15 mouse cellular contexts compared by ENCODE assay signal in genomic region chr5:23408106-23408505, GRCm38 (mm10). TPM values are rescaled to one million over a fixed set of nuclear protein-coding genes. Genes with fewer than 3 reads are reported as not detected.
DNase-seq lines count a peak whose midpoint lies in the region; ATAC-seq lines count a peak whose summit lies in the region.
"Had no signal": no experiment of that assay in that cellular context is flagged by ENCODE, and none has a peak within 500 bp of the region (broad histone marks: within the 10 kb centered on the region; RNA-seq: fewer than 3 reads in every experiment).

No protein-coding gene starts in this region.

- H3K27me3 ChIP-seq in limb, embryonic 15.5 days: no peaks in the 10 kb centered on the region
- no peaks in the 10 kb centered on the region for H3K27me3 ChIP-seq in limb, embryonic 10.5 days (ENCODE audit: low read depth, poor library complexity, severe bottlenecking)
- H3K27me3 ChIP-seq: lung, embryonic 15.5 days; midbrain, embryonic 12.5 days; neural tube, embryonic 12.5 days; Patski had no signal

- DNase-seq in gastrocnemius, adult 18-20 months (ENCODE audit: low spot score): peak; percentile 71
- DNase-seq in gastrocnemius, postnatal 10 days: no peak
- DNase-seq in limb, embryonic 10.5 days (ENCODE audit: low spot score): no peak
- peak; percentile 52 for DNase-seq in NIH3T3 (ENCODE audit: low read depth)
- peak; percentile 37 to 70 for DNase-seq in heart, postnatal 36 days
- DNase-seq in cerebellum, postnatal 10 days: no peak
- DNase-seq: adrenal gland, postnatal 14 days; forebrain, postnatal 0 days had no signal

- H3K9me3 ChIP-seq in limb, embryonic 15.5 days: no peaks in the 10 kb centered on the region
- H3K9me3 ChIP-seq in limb, embryonic 10.5 days (replicated peaks): no peaks in the 10 kb centered on the region
- H3K9me3 ChIP-seq: lung, embryonic 15.5 days; midbrain, embryonic 12.5 days; neural tube, embryonic 12.5 days had no signal

- 0 out of 2 replicates have a peak overlapping the region, but pooled peaks have one; percentile 17 for H3K27ac ChIP-seq in limb, embryonic 15.5 days
- H3K27ac ChIP-seq in limb, embryonic 10.5 days: no peak overlapping the region
- H3K27ac ChIP-seq: lung, embryonic 15.5 days; midbrain, embryonic 12.5 days; neural tube, embryonic 12.5 days had no signal

- no peak for ATAC-seq in limb, embryonic 15.5 days (ENCODE audit: insufficient number of reproducible peaks, low FRiP score, low TSS enrichment, low read depth)
- no peak for ATAC-seq in megakaryocyte, adult 5-6 weeks (ENCODE audit: poor library complexity, severe bottlenecking)
- ATAC-seq: forebrain, postnatal 0 days; inflammation-experienced regulatory T-cells, adult 6 months; Patski had no signal

- peaks cover 23% of the 10 kb centered on the region for H3K4me1 ChIP-seq in limb, embryonic 15.5 days
- peaks cover 15% of the 10 kb centered on the region for H3K4me1 ChIP-seq in limb, embryonic 10.5 days

- H3K4me3 ChIP-seq in limb, embryonic 15.5 days: no peak overlapping the region
- no peak overlapping the region for H3K4me3 ChIP-seq in limb, embryonic 10.5 days
- H3K4me3 ChIP-seq: lung, embryonic 15.5 days; midbrain, embryonic 12.5 days; neural tube, embryonic 12.5 days had no signal

- no peak overlapping the region for H3K9ac ChIP-seq in limb, embryonic 15.5 days
- H3K9ac ChIP-seq: forebrain, postnatal 0 days; lung, embryonic 15.5 days; midbrain, embryonic 12.5 days; neural tube, embryonic 12.5 days had no signal

- peaks cover 21% of the 10 kb centered on the region for H3K36me3 ChIP-seq in limb, embryonic 15.5 days
- peaks cover 63% of the 10 kb centered on the region for H3K36me3 ChIP-seq in limb, embryonic 10.5 days

- WGBS in limb, embryonic 15.5 days: 63% methylated on average over 5 of the region's 5 CpGs
- 76% methylated on average over 5 of the region's 5 CpGs for WGBS in limb, embryonic 10.5 days

- H3K4me2 ChIP-seq in limb, embryonic 15.5 days: no peak overlapping the region
- H3K4me2 ChIP-seq: lung, embryonic 15.5 days; midbrain, embryonic 12.5 days; neural tube, embryonic 12.5 days had no signal

- intact Hi-C loops in heart, postnatal 36 days (cut with DNase I): no loop called here

RNA-seq across cellular contexts. Expression of gene Kmt2e, which starts 26.1 kb away (rescaled TPM):
- total RNA-seq in gastrocnemius, adult 18-20 months (2021): 10 to 100 TPM; 20.3 to 28.3 TPM
- total RNA-seq in gastrocnemius, postnatal 10 days (2021): 10 to 100 TPM; 33.1 to 45.6 TPM
- 105 and 109 TPM in 2 replicates for polyA plus RNA-seq in limb, embryonic 15.5 days (2015; fragmentation: Nextera tagmentation; extraction: Ambion mirVana)
- 70.0 and 95.4 TPM in 2 replicates for polyA plus RNA-seq in limb, embryonic 10.5 days (2016; fragmentation: Nextera tagmentation; extraction: Ambion mirVana)
- total RNA-seq in heart, postnatal 36 days (2021): 10 to 100 TPM; 50.1 to 51.5 TPM
- total RNA-seq in megakaryocyte, adult 5-6 weeks (2015): 148 and 158 TPM in 2 replicates
- 63.3 and 69.2 TPM in 2 replicates for total RNA-seq in megakaryocyte, adult 5-6 weeks (2017)

Comparison
In these comparisons a context has a peak if more than half of its experiments do, and no peak if none do; other contexts are left out.
1. DNase-seq: peak in gastrocnemius, adult 18-20 months (single experiment), NIH3T3 (single experiment) and heart, postnatal 36 days (2 of 2); none in gastrocnemius, postnatal 10 days (single experiment), limb, embryonic 10.5 days (single experiment) and cerebellum, postnatal 10 days (0 of 2).